Mouse (Mus musculus) kidney, postnatal 25 days (tissue): Measurements from ENCODE around the gene Creb3l4.
"Not testable (repeated sequence)": the region's sequence is repeated elsewhere in the genome, so short reads cannot be mapped to it uniquely, and the experiment has no call there.

Experiments used
- DNase-seq, 2 experiments: peaks; one replicate each; pipeline ENCODE4 v3.0.0; 2021; ENCODE audit warnings: mixed read lengths in 2 of 2

Creb3l4 gene

GRCm38 (mm10) chr3:90264687-90265033, 21.3 kb upstream of the Creb3l4 start:
- DNase-seq, result no peak

- peak in 1 of 2 experiments; percentile 35 for DNase-seq
Observed at GRCm38 (mm10) chr3:90263121-90263771, 19.9 kb upstream of the Creb3l4 start.

- peak; percentile 51 to 83 for DNase-seq
Observed at GRCm38 (mm10) chr3:90258521-90258920, 15.2 kb upstream of the Creb3l4 start.

- peak; percentile 74 to 75 for DNase-seq
Observed at GRCm38 (mm10) chr3:90256731-90257530, 13.6 kb upstream of the Creb3l4 start.

- DNase-seq, result peak in 1 of 2 experiments; percentile 26
Observed at GRCm38 (mm10) chr3:90255784-90256353, 12.6 kb upstream of the Creb3l4 start.

GRCm38 (mm10) chr3:90255194-90255565, 11.9 kb upstream of the Creb3l4 start:
- peak in 1 of 2 experiments; percentile 10 for DNase-seq

- peak; percentile 59 to 85 for DNase-seq
Observed at GRCm38 (mm10) chr3:90254419-90255193, 11.3 kb upstream of the Creb3l4 start.

- DNase-seq, result peak; percentile 96 to 99
Observed at GRCm38 (mm10) chr3:90253653-90254418, 10.5 kb upstream of the Creb3l4 start, which contains the start of gene Crtc2. Crtc2 (plus strand) TSS chr3:90254163.

- DNase-seq, result not testable (repeated sequence)
Observed at GRCm38 (mm10) chr3:90253174-90253573, 9.9 kb upstream of the Creb3l4 start.

GRCm38 (mm10) chr3:90252659-90253058, 9.3 kb upstream of the Creb3l4 start:
- DNase-seq, result not testable (repeated sequence)

- DNase-seq, result not testable (repeated sequence)
Observed at GRCm38 (mm10) chr3:90251731-90252226, 8.5 kb upstream of the Creb3l4 start.

- DNase-seq, result no peak
Observed at GRCm38 (mm10) chr3:90250791-90251190, 7.5 kb upstream of the Creb3l4 start.

GRCm38 (mm10) chr3:90248746-90249100, 5.4 kb upstream of the Creb3l4 start:
- DNase-seq, result peak; percentile 18 to 58

- peak; percentile 97 for DNase-seq
Observed at GRCm38 (mm10) chr3:90247960-90248745, 4.8 kb upstream of the Creb3l4 start, which contains the start of gene Slc39a1. Slc39a1 (plus strand) TSS chr3:90248172.

- no peak for DNase-seq
Observed at GRCm38 (mm10) chr3:90247630-90247959, 4.3 kb upstream of the Creb3l4 start.

- no peak for DNase-seq
Observed at GRCm38 (mm10) chr3:90245406-90245805, 2.1 kb upstream of the Creb3l4 start.

GRCm38 (mm10) chr3:90241669-90242358, 1.5 kb downstream of the Creb3l4 start:
- DNase-seq, result no peak

- DNase-seq, result peak; percentile 36 to 72
Observed at GRCm38 (mm10) chr3:90241251-90241650, 2.1 kb downstream of the Creb3l4 start.

GRCm38 (mm10) chr3:90231507-90232333, 11.6 kb downstream of the Creb3l4 start, which contains the start of gene Jtb:
Jtb (plus strand) TSS chr3:90231597.
- DNase-seq, result peak; percentile 95 to 98

GRCm38 (mm10) chr3:90231075-90231474, 12.2 kb downstream of the Creb3l4 start:
- DNase-seq, result no peak
